Mouse (Mus musculus) C2C12 (cell line): ENCODE measurements around the gene Srrm3.

Experiments
- CEBPB ChIP-seq: IDR thresholded peaks from one replicate; pipeline ENCODE4 v1.6.1; 2011; ENCODE audit warnings: low read depth, mild to moderate bottlenecking, control low read depth, moderate library complexity
- CTCF ChIP-seq: IDR thresholded peaks from one replicate; pipeline ENCODE4 v1.5.1; 2011; ENCODE audit not compliant: control insufficient read depth, insufficient read depth, insufficient read length
- MYOD1 ChIP-seq: IDR thresholded peaks from one replicate; pipeline ENCODE4 v1.6.1; 2011; ENCODE audit warnings: low read depth; ENCODE audit not compliant: control insufficient read depth, insufficient read length
- MYOG ChIP-seq: IDR thresholded peaks from one replicate; pipeline ENCODE4 v1.6.1; 2011; ENCODE audit not compliant: control insufficient read depth, insufficient read length; ENCODE audit errors: extremely low read depth
- USF1 ChIP-seq: IDR thresholded peaks from one replicate; pipeline ENCODE4 v1.6.1; 2011; ENCODE audit warnings: low read depth, mild to moderate bottlenecking, control low read depth, moderate library complexity

DNA sequence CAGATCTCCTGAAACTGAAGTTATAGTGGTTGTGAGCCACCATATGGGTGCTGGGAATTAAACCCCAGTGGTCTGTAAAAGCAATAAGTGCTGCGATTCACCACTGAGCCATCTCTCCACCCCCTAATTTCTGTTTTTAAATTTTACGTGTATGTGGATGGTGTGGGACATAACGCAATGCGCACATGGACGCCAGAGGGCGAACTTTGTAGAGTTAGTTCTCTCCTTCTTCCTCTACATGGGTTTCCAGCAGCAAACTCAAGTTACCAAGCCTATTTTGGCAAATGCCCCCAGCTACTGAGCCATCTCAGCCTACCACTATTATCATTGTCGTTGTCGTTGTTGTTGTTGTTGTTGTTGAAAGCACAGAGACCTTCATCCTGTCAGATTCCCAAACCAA lies 70.5 kb downstream of the Srrm3 start:
- peak; percentile 22 for TF ChIP-seq CTCF
- TF ChIP-seq MYOG = no peak
- TF ChIP-seq USF1 = no peak
- no peak for TF ChIP-seq MYOD1
- peak; percentile 11 for TF ChIP-seq CEBPB
